Mouse (Mus musculus) ovary, postnatal 10 days (tissue): ENCODE data around the gene Sf3b6.
A peak's percentile ranks its signal among the peaks of the same experiment; 100 is the strongest.
"Not testable (repeated sequence)": the region's sequence is repeated elsewhere in the genome, so short reads cannot be mapped to it uniquely, and the experiment has no call there.

Source experiments
- DNase-seq: peaks from one replicate; pipeline ENCODE4 v3.0.0; 2022; ENCODE audit warnings: low spot score

Gene Sf3b6

GRCm38 (mm10) chr12:4817361-4818101, at the start of gene Sf3b6:
Gene Sf3b6, plus strand, starts transcription at chr12:4817544.
- DNase-seq = peak; percentile 94

- peak; percentile 99 for DNase-seq
Observed at GRCm38 (mm10) chr12:4768492-4769332, 48.6 kb upstream of the Sf3b6 start, which contains the start of the genes Pfn4 and Fam228b. Gene Pfn4, plus strand, starts transcription at chr12:4769022. Gene Fam228b, minus strand, starts transcription at chr12:4769267.

- no peak for DNase-seq
Observed at GRCm38 (mm10) chr12:4769333-4769723, 48.0 kb upstream of the Sf3b6 start.

DNA sequence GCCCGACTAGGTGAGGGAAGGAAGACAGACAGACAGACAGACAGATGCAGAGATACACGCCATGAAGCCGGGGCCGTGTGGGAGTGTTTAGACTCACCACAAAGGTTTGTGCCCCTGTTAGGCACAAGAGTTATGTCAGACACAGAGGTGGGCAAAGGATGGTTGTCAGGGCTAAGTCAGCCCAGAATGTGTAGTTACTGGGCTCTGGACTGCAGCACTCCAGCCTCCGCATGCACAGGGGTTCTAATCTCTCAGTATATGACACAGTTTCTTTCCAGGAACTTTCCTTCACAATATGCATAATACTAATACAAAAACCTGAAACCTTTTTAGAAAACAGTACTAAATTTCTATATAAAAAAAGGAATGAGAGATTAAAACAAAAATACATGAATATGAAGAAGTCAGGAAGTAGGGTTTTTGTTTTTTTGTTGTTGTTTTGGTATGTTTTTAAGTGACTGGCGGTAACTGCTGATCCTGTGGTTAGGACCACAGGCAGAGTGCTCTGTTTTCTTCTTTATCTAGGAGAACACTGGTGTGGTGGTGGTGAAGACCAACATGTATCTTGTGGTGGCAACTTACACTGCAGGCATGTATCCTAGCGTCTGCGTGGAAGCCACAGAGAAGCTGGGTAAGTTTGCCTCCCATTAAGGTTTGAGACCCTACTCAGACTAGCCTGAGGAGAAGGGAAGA, 42.3 kb upstream of the Sf3b6 start:
- no peak for DNase-seq

DNA sequence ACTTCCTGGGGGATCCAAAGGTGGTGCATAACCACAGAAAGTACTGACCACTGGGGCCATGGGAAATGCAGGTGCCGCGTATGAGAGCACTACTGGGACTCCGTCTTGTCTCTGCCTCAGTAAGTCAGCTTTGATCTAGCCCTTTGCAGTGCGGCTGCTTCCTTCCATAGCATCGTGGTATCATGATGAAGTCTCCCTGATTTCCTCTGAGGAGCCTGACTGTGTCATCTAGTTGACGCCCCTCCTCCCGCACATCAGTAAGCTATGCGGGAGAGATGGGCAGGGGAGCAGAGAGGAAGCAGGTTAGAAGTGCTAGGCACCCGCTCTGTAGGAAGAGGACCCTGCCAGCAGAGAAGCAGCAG, 41.8 kb upstream of the Sf3b6 start:
- no peak for DNase-seq

DNA sequence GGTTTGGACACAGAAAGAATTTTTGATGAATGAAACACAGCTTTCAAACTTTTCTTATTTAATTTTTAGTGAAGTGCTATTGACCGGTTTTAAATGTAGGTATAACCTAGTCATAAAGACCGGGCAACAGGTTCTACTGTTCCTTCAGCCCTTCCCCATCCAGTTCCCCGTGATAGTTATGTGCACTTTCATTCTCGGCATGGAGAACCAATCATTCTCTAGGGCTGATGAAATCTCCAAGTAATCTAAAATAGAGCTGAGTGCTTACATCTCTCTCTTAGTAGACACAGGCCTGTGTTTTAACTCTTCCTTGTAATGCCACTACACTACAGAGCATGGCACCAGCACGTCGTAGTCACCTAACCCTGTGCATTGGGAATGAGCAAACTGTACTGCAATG, 39.6 kb upstream of the Sf3b6 start:
- DNase-seq = no peak

- DNase-seq = no peak
Observed at GRCm38 (mm10) chr12:4780245-4780644, 37.1 kb upstream of the Sf3b6 start.

DNA sequence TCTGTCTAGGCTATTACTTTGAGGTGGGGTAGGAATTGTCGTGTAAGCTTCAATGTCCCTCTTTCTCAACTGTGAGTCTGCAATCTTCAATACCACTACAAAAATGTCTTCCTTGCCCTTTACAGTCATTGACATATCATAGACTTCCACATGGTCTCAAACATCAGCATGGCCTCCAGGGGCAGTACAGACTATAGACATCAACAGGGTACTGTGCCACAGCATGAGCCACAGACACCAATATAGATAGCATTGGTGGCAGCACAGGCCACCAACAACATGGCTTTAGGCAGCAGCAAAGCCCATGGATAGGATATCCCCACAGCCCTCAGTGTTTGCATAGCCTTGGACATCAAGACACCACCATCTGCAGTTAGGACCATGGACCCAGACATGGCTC, 36.1 kb upstream of the Sf3b6 start:
- DNase-seq = no peak

GRCm38 (mm10) chr12:4781725-4782404, 35.5 kb upstream of the Sf3b6 start:
- DNase-seq = not testable (repeated sequence)

GRCm38 (mm10) chr12:4783598-4783997, 33.7 kb upstream of the Sf3b6 start:
- DNase-seq = no peak

GRCm38 (mm10) chr12:4784466-4784865, 32.9 kb upstream of the Sf3b6 start:
- no peak for DNase-seq

DNA sequence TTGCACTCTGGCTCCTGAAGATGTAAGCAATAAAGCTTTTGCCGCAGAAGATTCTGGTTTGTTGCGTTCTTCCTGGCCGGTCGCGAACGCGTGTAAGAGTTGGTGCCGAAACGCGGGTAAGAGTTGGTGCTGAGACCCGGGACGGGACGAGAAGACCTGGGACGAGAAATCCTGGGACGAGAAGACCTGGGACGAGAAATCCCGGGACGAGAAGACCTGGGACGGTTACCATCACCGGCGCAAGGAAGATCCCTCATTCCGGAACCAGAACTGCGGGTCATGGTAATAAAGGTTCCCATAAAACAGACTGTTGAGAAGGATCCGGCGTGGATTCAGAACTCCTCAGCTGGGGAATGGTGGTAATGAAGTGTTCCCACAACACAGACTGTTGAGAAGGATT, 29.2 kb upstream of the Sf3b6 start:
- DNase-seq = not testable (repeated sequence)

- no peak for DNase-seq
Observed at GRCm38 (mm10) chr12:4793718-4794117, 23.6 kb upstream of the Sf3b6 start.

- DNase-seq = not testable (repeated sequence)
Observed at GRCm38 (mm10) chr12:4797471-4797870, 19.9 kb upstream of the Sf3b6 start.

- no peak for DNase-seq
Observed at GRCm38 (mm10) chr12:4811036-4811435, 6.3 kb upstream of the Sf3b6 start.

GRCm38 (mm10) chr12:4811705-4812104, 5.6 kb upstream of the Sf3b6 start:
- no peak for DNase-seq

DNA sequence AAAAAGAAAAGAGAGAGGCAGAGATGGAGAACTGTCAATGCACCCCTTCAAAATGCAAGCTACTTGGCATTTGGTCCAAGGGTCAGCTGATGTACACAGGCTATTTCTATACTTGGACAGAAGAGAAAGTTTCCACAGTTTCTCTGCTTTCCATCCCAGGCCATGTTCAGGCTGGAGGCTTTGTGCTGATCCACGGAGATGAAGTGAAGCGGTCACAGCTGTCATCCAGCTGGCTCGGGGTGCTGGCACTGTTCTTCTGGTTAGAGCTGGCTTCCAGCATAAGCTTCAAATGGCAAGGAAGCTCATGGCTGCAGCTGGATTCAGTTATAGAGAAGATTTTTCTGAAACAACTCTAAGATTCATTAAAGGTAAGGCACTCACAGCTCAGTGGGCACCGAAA, 3.7 kb upstream of the Sf3b6 start:
- no peak for DNase-seq

DNA sequence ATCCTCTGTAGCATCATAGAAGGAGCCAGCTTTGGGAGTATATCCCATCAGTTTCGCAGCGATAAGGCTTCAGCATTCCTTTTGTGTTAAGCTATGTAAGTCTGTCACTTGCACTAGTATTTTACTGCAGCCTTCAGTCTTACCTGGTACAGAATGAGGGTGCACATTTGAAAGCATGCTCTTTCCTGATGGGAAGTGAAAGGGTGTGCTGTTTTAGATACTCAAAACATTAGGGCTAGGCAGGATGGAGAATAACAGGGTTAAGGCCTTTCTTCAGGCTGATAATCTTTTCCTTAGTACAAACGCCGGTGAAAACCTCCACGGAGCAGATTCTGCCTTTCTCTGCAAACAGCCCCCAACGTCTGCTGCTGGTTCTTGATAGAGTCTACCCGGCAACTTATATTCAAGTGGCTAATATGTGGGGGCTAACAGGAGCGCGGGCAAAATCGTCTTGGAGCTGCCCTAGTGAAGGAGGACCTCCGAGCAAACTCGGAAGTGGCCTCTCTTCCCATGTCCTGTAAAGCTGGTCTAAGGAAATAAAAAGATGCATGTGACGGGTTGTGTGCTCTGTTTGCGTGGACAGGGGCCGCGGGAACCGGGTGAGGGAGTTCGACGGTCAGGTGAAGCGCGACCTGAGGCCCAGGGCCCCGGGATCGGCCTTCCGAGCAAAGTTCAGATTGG, 524 bp upstream of the Sf3b6 start:
- peak; percentile 19 for DNase-seq

- DNase-seq = no peak
Observed at GRCm38 (mm10) chr12:4827256-4827655, 9.9 kb downstream of the Sf3b6 start.

GRCm38 (mm10) chr12:4836959-4837358, 19.6 kb downstream of the Sf3b6 start:
- DNase-seq = no peak

- DNase-seq = no peak
Observed at GRCm38 (mm10) chr12:4840010-4840409, 22.7 kb downstream of the Sf3b6 start.
